Mouse (Mus musculus) mouse trophoblast stem cell (cell line): ENCODE measurements at regions not wholly inside any gene's neighbourhood (a gene's known extent, or its start where the extent isn't known, plus 50 kb on each side); places are given as distances from the start of the nearest gene placed in this dataset.

Source experiments
- in situ Hi-C, 2 experiments: fragments of 300-500 bp; cut with MseI, MboI; formaldehyde crosslinking; loops; 2 replicates in 1 of 2; 3 replicates in 1 of 2; pipeline ENCODE4 v1.15.1; 2025

DNA sequence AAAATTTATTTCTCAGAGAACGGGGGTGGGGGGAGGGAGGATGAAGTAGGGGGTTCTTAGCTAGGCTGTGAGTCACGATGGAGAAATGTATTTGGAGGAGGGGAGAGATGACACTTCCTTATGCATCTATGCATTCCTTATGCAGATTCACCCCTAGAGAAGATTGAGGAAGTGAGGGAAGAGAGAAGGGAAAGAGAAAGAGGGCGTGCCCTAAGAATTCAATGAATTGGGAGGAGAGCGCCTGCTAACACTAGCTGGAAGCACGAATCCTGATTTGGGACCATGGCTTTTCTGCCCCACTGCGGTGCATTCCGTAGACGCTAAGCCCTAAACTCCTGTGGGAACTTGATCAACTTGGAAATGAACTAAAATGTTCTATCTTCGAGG is 56.1 kb downstream of the Foxi3 start:
- in situ Hi-C loops, result no loop called here

DNA sequence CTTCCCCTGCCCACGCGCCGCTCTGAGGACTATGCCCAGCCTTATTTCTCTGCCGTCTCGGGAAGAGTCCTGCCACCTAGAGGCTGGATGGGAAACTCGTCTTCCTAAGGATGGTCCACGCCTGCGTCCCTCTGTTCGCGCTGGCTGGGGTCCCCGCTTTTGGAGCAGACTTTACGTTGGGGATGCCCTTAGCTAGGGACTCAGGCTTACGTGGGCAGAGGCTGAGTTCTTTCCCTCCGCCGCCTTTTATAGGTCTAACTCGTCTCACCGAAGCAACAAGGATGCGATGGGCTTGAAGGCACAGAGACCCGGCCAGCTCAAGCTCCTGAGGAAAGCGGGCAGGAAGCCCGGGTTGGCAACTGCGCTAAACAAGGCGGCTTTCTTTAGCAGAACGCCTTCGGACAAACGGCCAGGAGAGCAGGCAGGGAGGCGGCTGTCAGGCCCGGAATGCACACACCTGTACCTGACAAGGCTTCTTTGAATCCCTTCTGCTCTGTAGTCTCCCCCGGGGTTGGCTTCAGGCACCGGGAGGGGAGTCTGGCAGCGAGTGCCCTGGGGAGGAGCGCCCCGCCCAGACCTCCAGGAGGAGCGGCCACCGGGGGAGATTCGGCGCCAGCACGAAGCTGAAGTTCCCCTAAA is 56.6 kb downstream of the Foxi3 start:
- in situ Hi-C loops, result no loop called here

DNA sequence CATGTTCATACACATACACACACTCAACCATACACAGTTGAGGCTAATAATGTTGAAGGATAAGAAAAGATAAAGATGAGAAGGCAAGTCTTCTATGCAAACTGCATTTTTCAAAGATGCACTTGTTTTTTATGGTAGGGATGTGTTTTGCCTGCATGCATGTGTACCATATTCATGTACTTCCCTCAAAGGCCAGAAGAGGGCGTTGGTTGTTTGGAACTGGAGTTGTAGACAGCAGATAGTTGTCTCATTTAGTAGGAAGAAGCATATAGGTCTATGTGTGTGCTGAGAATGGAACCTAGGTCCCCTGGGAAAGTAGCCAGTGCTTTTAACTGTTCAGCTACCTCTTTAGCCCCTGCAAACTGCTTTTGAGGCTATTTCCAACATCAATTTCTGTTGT is 60.1 kb downstream of the Foxi3 start:
- in situ Hi-C loops, result no loop called here

DNA sequence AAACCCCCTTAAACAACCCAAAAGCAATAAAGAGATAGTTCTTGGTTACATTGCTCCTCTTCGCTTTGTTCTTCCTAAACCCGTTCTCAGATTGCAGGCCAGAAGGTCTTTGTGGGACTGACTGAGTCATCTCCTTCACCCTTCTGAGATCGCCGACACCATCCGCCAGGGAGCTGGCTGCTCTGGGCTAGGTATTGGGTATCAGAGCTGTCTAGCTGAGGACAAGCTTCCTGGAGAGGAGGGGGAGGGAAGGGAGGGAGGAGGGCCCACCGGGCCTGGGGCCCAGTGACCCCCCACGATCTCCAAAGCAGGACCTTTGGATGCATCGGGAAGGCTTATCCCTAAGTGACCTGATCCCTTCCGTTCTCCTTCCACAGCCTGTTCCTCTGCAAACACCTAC is 65.0 kb downstream of the Foxi3 start:
- in situ Hi-C loops, result no loop called here

DNA sequence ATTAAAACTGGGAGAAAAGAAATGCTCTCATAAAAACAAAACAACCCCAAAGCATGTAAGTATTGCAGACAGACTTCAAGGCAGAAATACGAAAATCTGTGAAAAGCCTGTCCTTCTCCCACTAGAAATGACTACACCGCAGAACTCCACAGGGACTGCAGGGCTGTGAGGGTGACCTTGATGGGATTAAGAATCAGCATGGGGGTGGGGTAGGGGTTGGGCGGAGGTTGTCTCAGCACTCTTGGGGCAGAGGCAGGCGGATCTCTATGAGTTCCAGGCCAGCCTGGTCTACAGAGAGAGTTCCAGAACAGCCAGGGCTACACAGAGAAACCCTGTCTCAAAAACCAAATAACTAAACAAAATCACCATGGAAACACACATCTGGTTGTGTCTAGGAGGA is 69.1 kb downstream of the Foxi3 start:
- in situ Hi-C loops, result loop anchor here (5.0 kb wide), 1 partner anchor 102 kb away; no protein-coding TSS in a partner anchor

DNA sequence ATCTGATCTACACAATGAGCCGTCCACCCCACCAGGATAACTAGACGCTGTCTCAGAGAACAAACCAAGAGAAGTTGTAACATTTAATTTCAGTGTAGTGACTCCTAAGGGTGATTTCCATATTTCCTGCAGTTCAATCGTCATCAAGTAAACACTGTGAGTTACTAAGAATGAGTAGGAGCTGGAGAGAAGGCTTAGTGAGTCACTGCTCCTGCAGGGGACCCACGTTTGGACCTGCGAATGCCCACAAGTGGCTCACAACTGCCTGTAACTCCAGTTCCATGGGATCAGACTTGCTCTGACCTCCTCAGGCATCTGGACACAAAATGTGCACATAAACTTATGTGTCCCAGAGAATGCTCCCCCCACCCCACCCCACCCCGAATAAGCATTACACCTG is 73.3 kb downstream of the Foxi3 start:
- in situ Hi-C loops, result loop anchor here (5.0 kb wide), 1 partner anchor 98 kb away; no protein-coding TSS in a partner anchor

DNA sequence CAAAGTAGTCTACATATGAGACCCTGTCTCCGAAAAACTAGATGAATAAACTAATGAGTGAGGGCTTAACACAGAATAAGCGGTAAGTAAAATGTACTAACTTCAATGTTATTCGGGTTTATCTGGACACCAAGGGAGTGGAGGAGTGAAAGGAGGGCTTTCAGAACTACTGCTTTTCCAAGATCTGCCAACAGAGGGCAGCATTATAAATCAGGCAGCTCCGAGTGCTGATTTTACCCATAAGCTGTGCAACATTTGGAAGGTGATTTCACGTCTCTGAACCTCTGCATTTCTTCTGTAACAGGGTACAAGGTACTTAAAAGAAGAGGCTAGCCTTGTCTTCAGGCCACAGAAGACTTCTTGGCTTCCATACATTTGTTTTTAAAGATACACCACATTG is 74.2 kb downstream of the Foxi3 start:
- in situ Hi-C loops, result no loop called here

DNA sequence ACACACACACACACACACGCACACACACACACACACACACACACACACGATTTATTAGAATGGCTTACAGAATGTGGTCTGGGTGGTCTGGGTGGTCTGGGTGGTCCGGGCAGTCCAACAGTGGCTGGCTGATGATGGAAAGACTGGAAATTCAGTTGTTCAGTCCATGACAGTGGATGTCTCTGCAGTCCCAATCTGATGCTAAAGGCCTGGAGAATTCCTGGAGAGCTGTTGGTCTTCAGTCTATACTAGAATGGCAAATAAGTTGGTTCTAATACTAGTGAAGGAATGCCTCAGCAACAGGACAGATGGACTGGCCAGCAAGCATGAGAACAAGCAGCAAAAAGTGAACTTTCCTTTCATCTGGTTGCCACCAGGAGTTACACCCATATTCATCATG is 87.9 kb downstream of the Foxi3 start:
- in situ Hi-C loops, result no loop called here

DNA sequence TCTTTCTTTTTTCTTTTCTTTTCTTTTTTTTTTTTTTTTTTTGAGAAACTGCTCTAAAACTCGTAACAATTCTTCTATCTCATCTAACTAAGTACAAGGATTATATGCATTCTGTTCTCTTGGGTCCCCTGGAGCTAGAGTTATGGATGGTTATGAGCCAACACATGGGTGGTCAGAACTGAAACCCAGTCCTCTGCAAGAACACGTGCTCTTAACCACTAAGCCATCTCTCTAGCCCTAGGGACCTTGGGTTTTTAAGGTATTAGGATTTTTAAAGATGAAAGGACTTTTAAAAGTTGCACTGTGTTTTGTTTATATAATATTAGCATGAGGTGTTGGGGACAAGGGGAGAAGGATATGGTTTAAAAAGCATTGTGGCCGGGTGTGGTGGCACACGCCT is 88.9 kb downstream of the Foxi3 start:
- in situ Hi-C loops, result no loop called here

DNA sequence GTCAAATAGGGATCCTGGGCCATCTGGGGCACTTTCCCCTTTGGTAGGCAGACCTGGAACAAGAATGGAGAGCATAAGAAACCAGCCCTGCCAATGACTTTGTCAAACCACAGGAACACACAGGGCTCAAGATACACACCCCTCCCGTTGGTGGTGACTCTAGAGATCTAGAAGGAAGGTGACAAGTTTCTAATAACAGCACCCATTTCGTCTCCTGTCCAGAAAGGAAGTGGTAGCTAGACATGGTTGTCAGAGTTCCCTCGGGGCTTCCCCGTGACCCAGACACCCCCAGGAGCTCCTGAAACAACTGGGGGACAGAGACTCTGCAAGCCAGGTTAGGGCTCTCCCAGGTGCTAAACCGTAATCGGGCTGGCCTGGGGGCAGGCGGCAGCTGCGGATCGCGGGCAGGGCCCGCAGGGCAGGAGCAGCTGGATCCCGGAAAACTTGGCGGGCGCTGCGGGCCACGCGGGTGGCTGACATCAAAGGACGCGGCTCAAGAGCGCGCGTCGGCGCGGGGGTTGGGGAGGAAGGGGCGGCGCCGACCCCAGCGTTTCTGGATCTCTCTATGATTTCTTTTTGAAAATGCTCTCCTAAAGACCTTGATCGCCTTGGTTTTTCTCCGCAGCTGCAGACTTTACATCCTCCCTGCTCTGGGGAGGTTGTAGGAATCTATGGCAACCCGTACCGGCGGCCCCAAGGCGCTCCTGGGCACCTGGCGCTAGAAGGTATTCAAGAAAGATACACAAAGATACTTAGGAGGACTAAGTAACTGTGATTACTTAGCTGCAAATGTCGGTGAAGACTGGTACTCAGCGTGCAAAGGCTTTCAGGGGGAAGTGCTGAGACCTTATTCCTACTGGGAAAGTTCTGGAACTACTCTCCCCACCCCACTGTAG is 92.1 kb downstream of the Foxi3 start:
- in situ Hi-C loops, result no loop called here

DNA sequence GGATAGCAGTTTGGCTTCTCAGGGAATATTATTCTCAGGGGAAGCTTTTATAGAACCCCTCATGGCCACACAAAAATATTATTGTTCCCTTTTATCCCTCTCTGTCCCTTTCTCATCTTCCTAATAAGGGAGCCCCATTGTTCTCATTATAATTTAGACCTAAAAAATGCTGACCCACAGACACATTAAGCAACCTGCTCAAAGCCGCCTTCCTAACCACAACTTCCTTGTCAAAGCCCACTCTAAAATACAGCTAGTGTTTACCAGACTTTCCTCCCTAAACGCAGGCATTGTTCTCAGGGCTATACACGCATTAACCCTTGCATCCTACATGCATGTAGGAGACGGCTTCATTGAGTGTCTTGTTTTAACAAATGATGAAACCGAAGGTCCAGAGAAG is 93.9 kb downstream of the Foxi3 start:
- in situ Hi-C loops, result no loop called here

DNA sequence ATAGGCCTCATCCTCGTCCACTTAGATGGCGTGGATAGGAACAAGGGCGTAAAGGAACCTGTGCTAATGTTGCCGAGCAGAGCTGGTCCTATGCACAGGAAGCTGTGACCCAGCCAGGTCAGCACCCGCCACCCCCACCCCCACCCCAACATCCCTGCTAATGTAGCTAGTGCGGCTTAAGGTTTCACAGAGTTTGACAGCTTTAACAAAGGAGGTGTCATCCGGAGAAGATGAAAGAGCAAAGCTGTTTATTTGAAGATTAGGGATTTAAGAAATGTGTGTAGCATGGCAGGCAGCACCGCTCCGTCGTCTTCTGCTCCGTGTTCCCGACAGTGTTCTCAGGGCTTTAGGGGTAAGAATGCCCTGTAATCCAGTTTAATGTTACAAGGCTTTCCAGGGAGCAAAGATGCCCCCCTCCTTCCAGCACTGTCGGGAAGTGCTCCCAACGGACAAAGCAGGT is 93.5 kb downstream of the Thnsl2 start:
- in situ Hi-C loops, result no loop called here

DNA sequence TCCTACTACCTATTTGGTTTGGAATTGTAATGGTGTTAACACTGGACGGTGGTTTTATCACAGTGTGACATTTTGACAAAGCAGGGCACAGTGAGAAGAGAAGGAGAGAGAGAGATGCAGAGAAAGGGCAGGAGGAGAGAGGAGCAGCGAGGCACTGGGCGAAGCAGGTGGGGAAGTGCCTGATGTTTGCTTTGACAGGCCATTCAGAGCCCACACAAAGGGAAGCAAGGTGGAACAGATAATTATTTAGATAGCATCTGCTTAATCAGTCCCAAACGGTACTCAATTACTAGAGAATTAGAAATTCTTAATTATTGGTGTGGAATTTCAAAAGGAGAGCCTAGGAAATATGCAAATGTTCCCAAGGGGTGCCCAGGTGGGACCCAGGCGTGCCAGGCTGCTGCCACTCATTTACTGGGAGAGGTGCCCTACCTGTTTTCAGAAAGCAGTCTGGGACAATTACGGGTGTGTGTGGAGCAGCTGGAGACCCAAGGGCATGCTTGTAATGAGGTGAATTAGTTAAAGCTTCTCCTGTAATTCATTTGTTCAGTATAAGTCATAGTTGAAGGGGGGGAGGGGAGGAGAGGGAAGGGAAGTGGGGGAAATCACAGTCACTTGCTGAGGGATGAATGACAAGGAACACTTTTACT is 86.9 kb downstream of the Thnsl2 start:
- in situ Hi-C loops, result no loop called here

DNA sequence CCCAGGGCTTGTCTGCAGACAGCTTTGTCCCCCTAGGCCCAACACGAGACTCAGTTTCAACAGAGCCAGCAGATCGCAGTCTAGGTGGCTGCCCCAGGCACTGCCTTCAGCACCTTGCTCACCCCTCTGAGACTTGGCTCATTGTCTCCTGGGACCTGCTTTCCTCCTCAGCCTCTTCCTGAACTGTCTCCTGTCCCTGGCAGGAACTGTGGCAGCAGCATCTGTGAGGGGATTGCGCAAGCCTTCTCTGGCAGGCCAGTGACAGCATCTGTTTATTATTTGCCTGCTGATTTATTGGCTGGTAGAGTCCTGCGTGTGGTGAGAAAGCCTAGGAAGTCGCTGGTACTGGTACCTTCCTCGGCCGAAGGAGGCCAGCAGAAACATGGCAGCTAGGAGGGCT is 84.1 kb downstream of the Thnsl2 start:
- in situ Hi-C loops, result no loop called here

DNA sequence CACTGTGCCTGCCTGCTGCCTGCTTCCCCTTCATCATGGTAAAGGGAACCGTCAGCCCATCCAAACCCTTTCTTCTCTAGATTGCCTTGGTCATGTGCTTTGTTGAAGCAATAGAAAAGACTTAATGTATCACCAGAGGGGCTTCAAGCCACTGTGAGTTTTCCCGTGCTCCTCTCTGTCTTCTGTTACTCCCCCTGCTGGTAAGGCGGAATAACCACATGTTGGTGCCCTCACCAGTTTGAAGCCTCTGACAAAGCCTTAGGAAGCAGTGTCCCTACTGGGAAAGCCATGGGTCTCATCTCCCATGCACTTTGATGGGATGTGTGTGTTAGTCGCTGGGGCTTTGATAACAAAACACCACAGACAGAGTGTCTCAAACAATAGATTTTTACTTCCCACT is 81.3 kb downstream of the Thnsl2 start:
- in situ Hi-C loops, result no loop called here

DNA sequence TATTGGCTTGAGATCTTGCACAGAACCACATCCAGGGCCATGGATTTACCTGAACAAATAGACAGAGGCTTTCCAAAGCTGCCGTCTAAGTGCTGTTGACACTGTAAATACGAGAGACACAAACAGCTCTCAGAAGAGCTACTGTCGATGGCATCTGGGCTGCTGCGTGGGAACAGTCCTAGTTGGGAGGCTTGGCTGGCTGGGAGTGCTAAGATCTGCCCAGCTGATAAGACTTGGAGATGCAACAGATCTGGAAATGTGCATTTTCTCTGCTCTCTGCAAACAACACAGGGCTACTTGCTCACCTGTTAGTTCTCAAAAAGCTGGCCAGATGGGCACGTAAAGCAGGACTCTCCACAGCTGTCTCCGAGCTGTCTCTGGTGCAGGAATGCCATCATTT is 78.8 kb downstream of the Thnsl2 start:
- in situ Hi-C loops, result no loop called here

DNA sequence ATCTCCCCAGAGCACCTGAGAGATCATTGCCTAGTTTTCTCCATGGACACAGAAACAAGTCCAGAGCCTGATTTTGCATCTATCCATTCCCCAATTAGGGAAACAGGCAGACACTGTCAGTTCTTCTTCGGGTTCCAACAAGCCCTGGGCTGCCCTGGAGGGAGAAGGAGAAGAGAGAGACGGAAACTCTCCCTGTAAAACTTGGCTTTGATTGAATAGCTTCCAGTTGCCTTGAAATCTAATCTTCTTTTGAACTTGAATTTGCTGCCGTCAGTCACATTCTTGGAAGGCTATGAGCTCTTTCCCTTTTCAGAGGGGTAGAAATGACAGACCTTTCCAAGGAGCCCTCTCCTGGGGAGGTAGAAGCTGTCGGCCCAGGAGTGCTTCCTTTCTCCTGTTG is 75.0 kb downstream of the Thnsl2 start:
- in situ Hi-C loops, result no loop called here

DNA sequence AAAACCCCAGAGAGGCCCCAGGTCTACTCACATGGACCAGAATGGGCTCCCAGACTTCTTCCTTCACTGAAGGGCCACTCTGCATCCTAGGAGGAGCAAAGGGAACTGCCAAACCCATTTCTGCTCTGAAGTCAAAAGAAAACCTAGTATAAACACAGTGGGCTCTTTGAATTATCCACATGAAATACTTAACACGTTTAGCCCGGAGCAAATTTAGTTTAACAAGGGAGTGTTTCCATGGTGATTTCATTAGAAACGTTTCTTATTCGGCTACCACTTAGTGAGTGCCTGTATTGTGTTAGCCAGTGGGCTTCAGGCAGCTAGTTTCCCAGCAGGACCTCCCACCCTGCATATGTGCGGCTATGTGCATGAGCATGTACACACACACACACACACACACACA is 69.4 kb downstream of the Thnsl2 start:
- in situ Hi-C loops, result no loop called here
